Mouse (Mus musculus): ENCODE results near the gene Nostrin.

- TF ChIP-seq ZNF384 (IDR thresholded peaks at IDR 0.05; ENCODE audit: low read depth, low read length) (no peak), MAFK (IDR thresholded peaks at IDR 0.05; ENCODE audit: insufficient read depth, low read depth, low read length) (no peak)
Measured at GRCm38 (mm10) chr2:69128921-69129395, 6.6 kb upstream of the Nostrin start.
